Mouse (Mus musculus) adrenal gland, adult (tissue): ENCODE measurements around the gene Mtf1.

Experiments used
- DNase-seq, 2 experiments: peaks; one replicate each; pipeline ENCODE4 v3.0.0; 2022 to 2023; ENCODE audit warnings: low spot score in 1 of 2; ENCODE audit not compliant: inconsistent age in 2 of 2

The Mtf1 gene

GRCm38 (mm10) chr4:124796913-124797312, 5.0 kb upstream of the Mtf1 start:
- no peak for DNase-seq

- peak; percentile 98 to 99 for DNase-seq
Observed at GRCm38 (mm10) chr4:124802309-124803260, 681 bp downstream of the Mtf1 start.

- DNase-seq: no peak
Observed at GRCm38 (mm10) chr4:124803406-124803805, 1.5 kb downstream of the Mtf1 start.

GRCm38 (mm10) chr4:124808511-124808910, 6.6 kb downstream of the Mtf1 start:
- DNase-seq: no peak

GRCm38 (mm10) chr4:124809136-124809883, 7.4 kb downstream of the Mtf1 start:
- DNase-seq: no peak

- DNase-seq: no peak
Observed at GRCm38 (mm10) chr4:124810056-124810455, 8.2 kb downstream of the Mtf1 start.

- no peak for DNase-seq
Observed at GRCm38 (mm10) chr4:124811347-124811975, 9.6 kb downstream of the Mtf1 start.

- DNase-seq: peak; percentile 26 to 68
Observed at GRCm38 (mm10) chr4:124815901-124816300, 14.0 kb downstream of the Mtf1 start.

GRCm38 (mm10) chr4:124817803-124818202, 15.9 kb downstream of the Mtf1 start:
- peak; percentile 74 to 85 for DNase-seq

- no peak for DNase-seq
Observed at GRCm38 (mm10) chr4:124818832-124819231, 16.9 kb downstream of the Mtf1 start.

- DNase-seq: no peak
Observed at GRCm38 (mm10) chr4:124824967-124825366, 23.1 kb downstream of the Mtf1 start.

GRCm38 (mm10) chr4:124825371-124825965, 23.6 kb downstream of the Mtf1 start:
- no peak for DNase-seq

GRCm38 (mm10) chr4:124829671-124830070, 27.8 kb downstream of the Mtf1 start:
- DNase-seq: no peak

GRCm38 (mm10) chr4:124832796-124833195, 30.9 kb downstream of the Mtf1 start:
- no peak for DNase-seq

GRCm38 (mm10) chr4:124838035-124838700, 36.3 kb downstream of the Mtf1 start:
- DNase-seq: no peak

GRCm38 (mm10) chr4:124840998-124841397, 39.1 kb downstream of the Mtf1 start:
- no peak for DNase-seq

GRCm38 (mm10) chr4:124843493-124843892, 41.6 kb downstream of the Mtf1 start:
- peak in 1 of 2 experiments; percentile 74 for DNase-seq

- peak; percentile 80 to 94 for DNase-seq
Observed at GRCm38 (mm10) chr4:124847573-124847972, 45.7 kb downstream of the Mtf1 start.

GRCm38 (mm10) chr4:124849631-124850260, 47.8 kb downstream of the Mtf1 start:
- DNase-seq: peak; percentile 64 to 79
